Mouse (Mus musculus) intestine, embryonic 16.5 days (tissue): ENCODE measurements around the gene Ttc6. TPM values are rescaled to one million over a fixed set of nuclear protein-coding genes. Genes with fewer than 3 reads are reported as not detected.

Source experiments
- ATAC-seq: fragments of 200-750 bp; cut with Nextera tagmentation; 2 replicates; pipeline ENCODE4 v1.8.0; 2017; ENCODE audit warnings: moderate TSS enrichment, moderate library complexity
- H3K27ac ChIP-seq: fragments of 300-500 bp; sonication (generic); 2 replicates; pipeline ENCODE4 v1.5.1; 2014; ENCODE audit warnings: mild to moderate bottlenecking, low read length
- H3K27me3 ChIP-seq: fragments of 300-500 bp; sonication (generic); replicated peaks from 2 replicates; pipeline ENCODE4 v1.6.1; 2014; ENCODE audit warnings: low read length, control low read depth, mixed read lengths; ENCODE audit not compliant: control insufficient read depth, insufficient read depth
- H3K36me3 ChIP-seq: fragments of 300-500 bp; sonication (generic); 2 replicates; pipeline ENCODE4 v1.6.1; 2014; ENCODE audit warnings: low read length, control low read depth; ENCODE audit not compliant: control insufficient read depth, insufficient read depth
- H3K4me1 ChIP-seq: fragments of 300-500 bp; sonication (generic); 2 replicates; pipeline ENCODE4 v1.6.1; 2014; ENCODE audit warnings: low read length, control low read depth, mixed read lengths; ENCODE audit not compliant: control insufficient read depth, insufficient read depth
- H3K4me2 ChIP-seq: fragments of 300-500 bp; sonication (generic); 2 replicates; pipeline ENCODE4 v1.6.1; 2014; ENCODE audit warnings: low read depth, low read length, control low read depth
- H3K4me3 ChIP-seq: fragments of 300-500 bp; sonication (generic); 2 replicates; pipeline ENCODE4 v1.5.1; 2014; ENCODE audit warnings: mild to moderate bottlenecking, low read length
- H3K9ac ChIP-seq: fragments of 300-500 bp; sonication (generic); 2 replicates; pipeline ENCODE4 v1.6.1; 2014; ENCODE audit warnings: low read depth, low read length
- H3K9me3 ChIP-seq: fragments of 300-500 bp; sonication (generic); 2 replicates; pipeline ENCODE4 v1.6.1; 2016; ENCODE audit warnings: low read length, control low read depth; ENCODE audit not compliant: control insufficient read depth
- WGBS: fragments of 180-500 bp; shearing (Covaris S2); extraction: QIAGEN DNeasy Blood & Tissue Kit; methylation state at CpG from one replicate; pipeline ENCODE4 v1.1.7; 2014; 5-methylcytosine and 5-hydroxymethylcytosine counted together
- polyA plus RNA-seq: library from polyadenylated mRNA; unstranded; fragments of >200 nt; fragmentation: Nextera tagmentation; extraction: Ambion mirVana; gene quantifications from 2 replicates; pipeline ENCODE4 v1.2.1, GENCODE M21; 2015

The Ttc6 gene
- polyA plus RNA-seq, 1 experiment from 2014 or later = 0.50 TPM

- no peaks in the 10 kb centered on the region for H3K27me3 ChIP-seq
- H3K27ac ChIP-seq = no peak overlapping the region
- H3K36me3 ChIP-seq = no peaks in the 10 kb centered on the region
- H3K4me2 ChIP-seq = no peak overlapping the region
- H3K4me1 ChIP-seq = no peaks in the 10 kb centered on the region
- no peaks in the 10 kb centered on the region for H3K9me3 ChIP-seq
- 80% methylated on average over 7 of the region's 7 CpGs for WGBS
- ATAC-seq = no peak
- H3K4me3 ChIP-seq = no peak overlapping the region
- H3K9ac ChIP-seq = no peak overlapping the region
Observed at GRCm38 (mm10) chr12:57764720-57765119, 200.8 kb downstream of the Ttc6 start.

GRCm38 (mm10) chr12:57776290-57776997, 212.5 kb downstream of the Ttc6 start:
- no peak overlapping the region for H3K9ac ChIP-seq
- no peak overlapping the region for H3K27ac ChIP-seq
- no peaks in the 10 kb centered on the region for H3K36me3 ChIP-seq
- H3K9me3 ChIP-seq = no peaks in the 10 kb centered on the region
- no peaks in the 10 kb centered on the region for H3K27me3 ChIP-seq
- H3K4me2 ChIP-seq = no peak overlapping the region
- no peak for ATAC-seq
- 11% methylated on average over 12 of the region's 12 CpGs for WGBS
- no peaks in the 10 kb centered on the region for H3K4me1 ChIP-seq
- H3K4me3 ChIP-seq = no peak overlapping the region

- H3K36me3 ChIP-seq = no peaks in the 10 kb centered on the region
- no peak overlapping the region for H3K4me3 ChIP-seq
- no peaks in the 10 kb centered on the region for H3K27me3 ChIP-seq
- no peak overlapping the region for H3K4me2 ChIP-seq
- no peak for ATAC-seq
- H3K9ac ChIP-seq = no peak overlapping the region
- no peak overlapping the region for H3K27ac ChIP-seq
- WGBS = 68% methylated on average over 5 of the region's 5 CpGs
- no peaks in the 10 kb centered on the region for H3K4me1 ChIP-seq
- H3K9me3 ChIP-seq = no peaks in the 10 kb centered on the region
Observed at GRCm38 (mm10) chr12:57781926-57782325, 218.0 kb downstream of the Ttc6 start.

DNA sequence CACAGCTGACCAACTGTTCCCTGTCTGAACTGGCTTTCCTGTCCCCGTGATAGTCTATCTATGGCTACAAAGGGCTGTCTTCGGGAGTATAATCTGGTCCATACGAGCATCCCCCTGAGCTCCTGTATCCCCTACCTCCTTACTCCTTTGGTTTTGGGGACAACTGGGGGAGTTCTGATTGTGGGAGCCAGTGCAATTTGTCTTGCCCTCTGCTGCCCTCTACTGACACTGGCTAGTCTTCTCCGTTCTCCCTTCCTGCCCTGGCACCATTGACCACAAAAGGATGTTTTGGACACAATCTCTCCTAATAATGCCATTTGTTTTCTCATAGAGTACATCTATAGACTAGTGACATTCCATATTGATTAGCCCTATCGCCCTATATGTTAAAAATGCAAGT, 223.6 kb downstream of the Ttc6 start:
- Histone ChIP-seq H3K9me3 (no peaks in the 10 kb centered on the region), H3K4me1 (no peaks in the 10 kb centered on the region), H3K4me2 (no peak overlapping the region), H3K36me3 (no peaks in the 10 kb centered on the region), H3K4me3 (no peak overlapping the region), H3K27ac (no peak overlapping the region), H3K9ac (no peak overlapping the region), H3K27me3 (no peaks in the 10 kb centered on the region)
- no peak; the same call in 1 of the 2 replicates for ATAC-seq
- WGBS = 26% methylated on average over 5 of the region's 5 CpGs

Other genes starting within 250 kb of the Ttc6 start
- gene Foxa1, start 17.2 kb upstream of the Ttc6 start, polyA plus RNA-seq = 2.9 and 3.3 TPM in 2 replicates